Mouse (Mus musculus) limb, embryonic 10.5 days (tissue): ENCODE measurements at regions not wholly inside any gene's neighbourhood (a gene's known extent, or its start where the extent isn't known, plus 50 kb on each side); places are given as distances from the start of the nearest gene placed in this dataset.

Experiments used
- DNase-seq: peaks from one replicate; pipeline ENCODE4 v3.0.0-alpha.2; 2017; ENCODE audit warnings: low spot score
- H3K27ac ChIP-seq: fragments of 300-500 bp; sonication (generic); 2 replicates; pipeline ENCODE4 v1.5.1; 2016; ENCODE audit warnings: mild to moderate bottlenecking
- H3K27me3 ChIP-seq: fragments of 300-500 bp; sonication (generic); 2 replicates; pipeline ENCODE4 v1.6.1; 2016; ENCODE audit warnings: low read depth, mild to moderate bottlenecking; ENCODE audit not compliant: poor library complexity, severe bottlenecking
- H3K36me3 ChIP-seq: fragments of 300-500 bp; sonication (generic); 2 replicates; pipeline ENCODE4 v1.6.1; 2016; ENCODE audit warnings: mild to moderate bottlenecking, moderate library complexity
- H3K4me1 ChIP-seq: fragments of 300-500 bp; sonication (generic); 2 replicates; pipeline ENCODE4 v1.6.1; 2016
- H3K4me3 ChIP-seq: fragments of 300-500 bp; sonication (generic); 2 replicates; pipeline ENCODE4 v1.5.1; 2016; ENCODE audit warnings: mild to moderate bottlenecking, moderate library complexity
- H3K9me3 ChIP-seq: fragments of 300-500 bp; sonication (generic); replicated peaks from 2 replicates; pipeline ENCODE4 v1.6.1; 2016; ENCODE audit warnings: mild to moderate bottlenecking
- WGBS: fragments of 180-500 bp; shearing (Covaris S2); methylation state at CpG from one replicate; pipeline ENCODE4 v1.1.7; 2016; 5-methylcytosine and 5-hydroxymethylcytosine counted together

GRCm38 (mm10) chr16:63081383-63081782 lies 227.3 kb downstream of the Pros1 start:
- DNase-seq: no peak
- WGBS: 84% methylated on average over 3 of the region's 3 CpGs
- H3K9me3 ChIP-seq: no peaks in the 10 kb centered on the region
- H3K4me1 ChIP-seq: peaks cover 16% of the 10 kb centered on the region
- no peak overlapping the region for H3K4me3 ChIP-seq
- no peaks in the 10 kb centered on the region for H3K27me3 ChIP-seq
- no peak overlapping the region for H3K27ac ChIP-seq
- H3K36me3 ChIP-seq: no peaks in the 10 kb centered on the region

GRCm38 (mm10) chr16:63083256-63083655 lies 229.1 kb downstream of the Pros1 start:
- Histone ChIP-seq H3K4me1 (peaks cover 16% of the 10 kb centered on the region), H3K27me3 (no peaks in the 10 kb centered on the region), H3K4me3 (no peak overlapping the region), H3K9me3 (no peaks in the 10 kb centered on the region), H3K36me3 (no peaks in the 10 kb centered on the region), H3K27ac (no peak overlapping the region)
- whole genome bisulfite sequencing: 80% methylated on average over 5 of the region's 5 CpGs
- DNase-seq: no peak

DNA sequence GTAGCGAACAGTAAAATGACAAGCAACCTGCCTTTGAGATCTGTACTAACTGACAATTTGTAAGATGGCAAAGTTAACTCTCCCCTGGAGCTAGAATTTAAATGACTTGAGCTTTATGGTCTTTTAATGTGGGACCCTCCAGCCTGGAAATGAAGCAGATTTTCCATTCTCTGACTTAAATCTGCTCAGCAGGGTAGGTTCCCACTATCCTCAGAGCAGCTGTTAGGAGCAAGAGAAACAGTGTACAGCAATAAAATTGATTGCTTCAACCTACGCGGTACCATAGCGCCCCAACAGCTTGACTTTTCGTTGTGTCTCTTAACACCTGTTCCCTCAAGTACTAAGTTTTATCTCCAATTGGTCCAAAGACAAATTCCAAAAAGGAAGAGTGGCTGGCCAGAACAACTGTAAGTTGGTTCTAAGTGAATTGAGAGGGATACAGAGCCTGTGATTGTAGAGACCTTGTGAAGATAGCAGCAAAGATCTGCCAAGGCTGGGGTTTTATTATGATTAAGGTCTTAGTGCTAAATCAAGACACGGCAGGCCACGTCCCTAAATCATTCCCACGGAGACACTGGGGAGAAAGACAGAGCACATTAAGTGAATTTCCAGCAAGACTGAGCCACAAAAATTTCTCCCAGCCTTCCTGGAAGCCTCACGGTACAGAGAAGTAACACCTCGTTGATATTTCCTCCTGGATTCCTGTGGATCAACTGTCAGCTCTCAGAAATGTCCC lies 230.1 kb downstream of the Pros1 start:
- no peak for DNase-seq
- no peaks in the 10 kb centered on the region for H3K36me3 ChIP-seq
- H3K27ac ChIP-seq: no peak overlapping the region
- 60% methylated on average over 10 of the region's 10 CpGs for WGBS
- no peaks in the 10 kb centered on the region for H3K27me3 ChIP-seq
- no peak overlapping the region for H3K4me3 ChIP-seq
- H3K9me3 ChIP-seq: no peaks in the 10 kb centered on the region
- peaks cover 16% of the 10 kb centered on the region for H3K4me1 ChIP-seq

DNA sequence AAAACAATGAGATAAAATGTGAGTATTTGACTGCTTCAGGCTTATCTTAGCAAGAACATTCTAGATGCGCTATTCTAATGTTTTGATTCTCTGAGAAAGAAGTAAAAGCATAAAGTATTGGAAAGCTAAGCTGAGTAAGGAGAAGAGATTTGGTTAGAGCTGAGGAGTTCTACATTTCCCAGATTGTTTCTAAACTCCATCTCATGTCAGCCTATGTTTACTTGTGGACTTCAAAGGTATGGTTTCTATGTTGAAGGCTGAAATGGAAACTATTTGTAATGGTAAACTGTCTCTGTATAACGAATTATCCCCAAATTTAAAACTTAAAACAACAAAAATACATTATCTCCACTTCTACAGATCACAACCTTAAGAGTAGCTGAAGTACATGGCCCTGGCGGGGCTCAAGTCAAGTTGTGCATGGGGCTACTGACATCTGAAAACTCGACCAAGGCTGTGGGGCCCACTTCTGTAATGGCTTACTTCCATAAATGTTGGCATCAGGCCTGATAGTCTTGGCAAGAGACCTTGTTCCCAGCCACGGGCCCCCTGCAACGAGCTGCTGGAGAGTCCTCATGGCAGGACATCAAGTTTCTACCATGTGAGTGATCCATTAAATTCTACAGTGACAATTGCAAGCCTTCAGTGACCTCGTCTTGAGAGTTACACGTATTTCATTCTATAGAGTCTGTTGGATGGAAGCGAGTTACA lies 232.1 kb downstream of the Pros1 start:
- H3K9me3 ChIP-seq: no peaks in the 10 kb centered on the region
- no peak for DNase-seq
- WGBS: 88% methylated on average over 9 of the region's 9 CpGs

GRCm38 (mm10) chr16:63091471-63092300 lies 237.6 kb downstream of the Pros1 start:
- 59% methylated on average over 11 of the region's 11 CpGs for WGBS
- peak overlapping the region; percentile 31 for H3K27ac ChIP-seq
- DNase-seq: no peak
- peaks cover 8% of the 10 kb centered on the region for H3K4me1 ChIP-seq
- H3K36me3 ChIP-seq: no peaks in the 10 kb centered on the region
- no peaks in the 10 kb centered on the region for H3K27me3 ChIP-seq
- no peaks in the 10 kb centered on the region for H3K9me3 ChIP-seq
- H3K4me3 ChIP-seq: no peak overlapping the region

More for the DNA sequence above, 232.1 kb downstream of the Pros1 start:
- Histone ChIP-seq H3K4me1 (peaks cover 17% of the 10 kb centered on the region), H3K4me3 (no peak overlapping the region), H3K27me3 (no peaks in the 10 kb centered on the region), H3K36me3 (no peaks in the 10 kb centered on the region), H3K27ac (no peak overlapping the region)

DNA sequence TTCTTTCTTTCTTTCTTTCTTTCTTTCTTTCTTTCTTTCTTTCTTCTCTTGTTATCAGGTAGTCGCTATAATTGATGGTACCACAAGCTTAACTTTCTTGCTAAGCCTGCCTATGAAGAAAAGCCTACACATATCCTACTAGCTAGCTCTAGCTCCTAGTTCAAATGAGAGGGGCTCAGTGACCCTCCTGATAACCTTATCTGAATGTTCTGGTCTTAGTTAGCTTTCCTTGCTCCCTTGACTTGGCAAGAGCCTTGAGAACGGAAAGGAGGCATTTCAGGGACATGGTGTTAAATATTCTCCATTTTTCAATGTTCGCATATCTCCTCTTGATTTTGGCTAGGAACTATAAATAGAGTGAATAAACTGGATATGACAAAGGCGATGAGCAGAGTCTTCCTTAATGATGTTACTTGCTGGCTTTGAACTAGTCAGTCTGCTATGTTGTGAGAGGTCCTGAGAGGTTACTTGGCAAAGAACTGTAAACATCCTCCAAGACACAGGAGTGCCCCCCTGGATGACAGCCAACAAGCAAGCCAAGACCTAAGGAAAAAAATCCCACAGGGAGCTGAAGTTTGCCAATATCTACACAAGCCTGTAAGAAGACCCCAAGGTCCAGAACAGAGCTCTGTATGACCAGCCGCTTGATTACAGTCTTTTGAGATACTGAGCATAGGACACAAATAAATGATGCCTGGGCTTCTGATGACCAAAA lies 240.2 kb downstream of the Pros1 start:
- Histone ChIP-seq H3K27ac (no peak overlapping the region), H3K36me3 (no peaks in the 10 kb centered on the region), H3K27me3 (no peaks in the 10 kb centered on the region), H3K4me1 (peaks cover 8% of the 10 kb centered on the region), H3K4me3 (no peak overlapping the region), H3K9me3 (no peaks in the 10 kb centered on the region)
- WGBS: 91% methylated on average over 5 of the region's 5 CpGs
- DNase-seq: no peak

GRCm38 (mm10) chr16:63102362-63102761 lies 248.3 kb downstream of the Pros1 start:
- DNase-seq: no peak
- Histone ChIP-seq H3K4me3 (no peak overlapping the region), H3K36me3 (no peaks in the 10 kb centered on the region), H3K27ac (no peak overlapping the region), H3K27me3 (no peaks in the 10 kb centered on the region), H3K4me1 (peaks cover 7% of the 10 kb centered on the region; the same call in 1 of the 2 replicates), H3K9me3 (no peaks in the 10 kb centered on the region)
- 85% methylated on average over 3 of the region's 3 CpGs for WGBS

DNA sequence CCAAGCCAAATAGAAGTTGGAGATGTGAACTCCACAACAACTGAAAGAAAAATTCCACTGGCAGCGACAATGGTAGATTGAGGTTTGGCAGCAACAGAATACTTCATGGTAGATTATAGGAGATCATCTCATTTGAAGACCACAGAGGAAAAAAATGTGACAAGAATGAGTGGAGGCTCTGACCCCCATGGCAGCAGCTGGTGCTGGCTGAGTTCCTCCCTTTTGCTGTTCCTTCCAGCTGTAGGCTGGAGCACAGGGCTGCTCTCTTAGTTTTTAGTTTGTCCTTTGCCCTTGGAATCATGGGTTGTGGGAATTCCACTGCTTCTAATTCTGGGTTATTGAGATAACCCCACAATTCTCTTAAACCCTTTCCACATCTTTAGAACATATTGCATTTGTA lies 248.8 kb downstream of the Pros1 start:
- Histone ChIP-seq H3K4me3 (no peak overlapping the region), H3K9me3 (no peaks in the 10 kb centered on the region), H3K4me1 (peaks cover 7% of the 10 kb centered on the region; the same call in 1 of the 2 replicates), H3K27me3 (no peaks in the 10 kb centered on the region), H3K36me3 (no peaks in the 10 kb centered on the region), H3K27ac (no peak overlapping the region)
- no peak for DNase-seq
- 98% methylated on average over 1 of the region's 1 CpGs for WGBS

- no peaks in the 10 kb centered on the region for H3K36me3 ChIP-seq
- 95% methylated on average over 5 of the region's 5 CpGs for WGBS
- H3K4me1 ChIP-seq: peaks cover 7% of the 10 kb centered on the region; the same call in 1 of the 2 replicates
- DNase-seq: no peak
- no peaks in the 10 kb centered on the region for H3K27me3 ChIP-seq
- no peak overlapping the region for H3K27ac ChIP-seq
- no peak overlapping the region for H3K4me3 ChIP-seq
- H3K9me3 ChIP-seq: no peaks in the 10 kb centered on the region
These were observed 250.3 kb downstream of the Pros1 start for GRCm38 (mm10) chr16:63104383-63104782.

DNA sequence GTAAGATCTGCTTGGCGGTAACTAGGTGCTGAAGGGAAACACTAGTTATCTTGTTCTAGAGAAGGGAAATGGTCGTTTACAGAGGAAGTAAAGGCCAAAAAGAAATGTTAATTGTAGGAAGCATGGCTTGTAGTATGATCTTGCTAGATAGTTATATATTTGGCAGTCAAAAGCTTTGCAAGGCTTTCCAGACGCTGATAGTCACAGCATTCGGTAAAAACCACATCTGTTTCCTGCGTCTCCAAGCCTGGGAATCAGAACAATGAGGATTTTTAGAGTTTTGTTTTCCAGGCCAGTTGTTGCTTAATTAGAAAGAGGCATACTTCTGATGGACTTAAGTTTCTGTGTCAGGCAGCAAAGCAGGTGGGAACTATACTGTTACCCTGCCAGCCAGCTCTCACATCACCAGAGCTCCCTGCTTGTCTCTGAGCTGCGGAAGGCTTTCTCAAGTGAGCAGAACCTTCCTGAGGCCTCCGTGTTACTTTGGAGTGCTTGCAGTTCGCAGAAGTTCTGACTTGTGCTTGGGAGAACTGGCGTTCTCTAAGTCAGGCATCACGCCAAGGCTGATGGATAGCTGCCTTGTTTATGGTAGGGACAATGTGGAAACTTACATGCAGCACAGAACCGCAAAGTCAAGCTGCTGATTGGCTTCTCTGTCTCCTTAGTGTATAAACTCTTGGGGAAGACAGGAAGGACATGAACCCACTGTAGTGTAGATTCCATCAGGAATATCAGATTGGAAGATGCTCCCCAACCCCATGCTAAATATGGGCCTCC lies 251.0 kb downstream of the Pros1 start:
- Histone ChIP-seq H3K27ac (no peak overlapping the region), H3K36me3 (no peaks in the 10 kb centered on the region), H3K27me3 (no peaks in the 10 kb centered on the region), H3K4me3 (no peak overlapping the region), H3K9me3 (no peaks in the 10 kb centered on the region), H3K4me1 (peaks cover 7% of the 10 kb centered on the region; the same call in 1 of the 2 replicates)
- DNase-seq: no peak
- 84% methylated on average over 11 of the region's 11 CpGs for WGBS

DNA sequence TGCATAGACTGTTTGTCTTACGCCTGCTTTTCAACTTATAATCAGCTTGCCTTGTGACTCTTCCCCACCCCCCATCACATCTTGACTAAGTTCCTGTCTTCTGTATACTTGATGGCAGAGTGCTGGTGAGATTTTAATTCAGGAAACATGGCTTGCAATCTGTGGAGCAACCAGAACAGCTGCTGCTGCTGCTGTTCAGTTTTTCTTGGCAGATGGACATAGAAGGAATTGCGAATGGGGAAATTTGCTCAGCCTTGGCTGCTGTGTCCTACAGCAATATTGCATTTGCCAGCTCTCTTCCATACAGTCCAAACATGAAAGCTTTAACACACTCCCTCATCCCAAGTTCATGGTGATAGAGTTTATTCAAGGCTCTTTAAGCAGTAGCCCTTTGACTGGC lies 262.3 kb downstream of the Pros1 start:
- H3K4me1 ChIP-seq: no peaks in the 10 kb centered on the region
- DNase-seq: no peak
- 91% methylated on average over 2 of the region's 2 CpGs for WGBS

DNA sequence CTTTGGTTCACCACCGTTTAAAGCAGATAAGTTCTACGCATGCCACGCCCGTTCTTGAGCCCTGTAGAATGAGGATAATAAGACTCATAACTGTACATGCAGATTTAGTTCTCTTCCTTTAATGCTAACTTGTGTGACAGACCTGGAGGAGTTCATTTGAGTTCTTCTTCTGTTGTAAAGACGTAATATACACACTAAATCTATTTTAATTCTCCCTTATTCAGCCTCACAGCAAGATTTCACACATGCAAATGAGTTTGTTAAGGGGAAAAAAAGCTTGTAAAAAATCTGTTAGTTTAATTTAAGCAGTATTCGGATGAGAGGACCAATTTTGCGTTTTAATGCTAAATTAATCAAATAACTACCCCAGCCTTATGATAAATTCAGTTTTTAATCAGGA lies 264.6 kb downstream of the Pros1 start:
- 81% methylated on average over 7 of the region's 7 CpGs for WGBS
- no peaks in the 10 kb centered on the region for H3K27me3 ChIP-seq

More for the DNA sequence above, 262.3 kb downstream of the Pros1 start:
- no peaks in the 10 kb centered on the region for H3K27me3 ChIP-seq
- H3K27ac ChIP-seq: no peak overlapping the region
- no peaks in the 10 kb centered on the region for H3K36me3 ChIP-seq
- no peak overlapping the region for H3K4me3 ChIP-seq
- no peaks in the 10 kb centered on the region for H3K9me3 ChIP-seq

More for the DNA sequence above, 264.6 kb downstream of the Pros1 start:
- Histone ChIP-seq H3K4me1 (no peaks in the 10 kb centered on the region), H3K9me3 (no peaks in the 10 kb centered on the region), H3K36me3 (no peaks in the 10 kb centered on the region), H3K4me3 (no peak overlapping the region), H3K27ac (no peak overlapping the region)
- no peak for DNase-seq
